Mouse (Mus musculus): ENCODE results near the gene Fam177a. TPM values are rescaled to one million over a fixed set of nuclear protein-coding genes. Genes with fewer than 3 reads are reported as not detected.
"Not testable (repeated sequence)": the region's sequence is repeated elsewhere in the genome, so short reads cannot be mapped to it uniquely, and the experiment has no call there.

The Fam177a gene
- polyA plus RNA-seq, 1 experiment from 2014 or later = 17.2 TPM

DNA sequence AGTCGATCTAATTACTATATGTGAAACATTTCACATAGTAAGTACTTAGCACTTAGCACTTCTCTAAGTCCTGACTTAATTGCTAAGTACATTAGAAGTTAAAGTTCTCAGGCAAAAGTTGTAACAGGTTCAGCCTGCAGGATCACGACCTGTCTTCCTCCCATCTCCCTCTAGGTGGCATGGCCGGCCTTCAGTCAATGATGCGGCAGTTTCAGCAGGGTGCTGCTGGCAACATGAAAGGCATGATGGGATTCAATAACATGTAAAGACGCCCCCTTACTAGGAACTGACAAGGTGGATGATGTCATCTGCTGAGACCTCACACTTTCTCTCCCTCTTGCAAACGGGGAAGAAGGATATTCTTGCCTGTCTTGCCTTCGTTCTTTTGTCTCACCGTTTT, 63.4 kb downstream of the Fam177a start:
- H3K4me3 ChIP-seq; H3K27me3 ChIP-seq (ENCODE audit: insufficient read depth, poor library complexity, severe bottlenecking); H3K36me3 ChIP-seq: not testable (repeated sequence)

DNA sequence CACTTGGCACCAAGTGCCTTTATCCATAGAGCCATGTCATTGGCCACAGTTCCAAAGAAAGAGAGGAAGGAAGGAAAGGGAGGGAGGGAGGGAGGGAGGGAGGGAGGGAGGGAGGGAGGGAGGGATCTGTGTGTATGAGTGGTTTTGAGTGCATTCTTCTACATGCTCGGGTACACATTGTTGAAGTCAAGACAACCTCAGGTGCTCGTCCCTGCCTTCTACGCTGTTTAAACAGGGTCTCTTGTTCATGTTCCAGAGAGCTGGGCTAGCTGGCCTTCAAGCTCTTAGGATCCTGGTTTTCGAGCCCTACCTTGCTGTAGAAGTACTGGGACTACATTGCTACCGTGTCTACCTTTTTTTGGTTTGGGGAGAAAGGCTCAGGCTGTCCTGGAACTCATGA, 64.9 kb downstream of the Fam177a start:
- no CpG with 5 or more reads among the region's 5 CpGs for WGBS
- not testable (repeated sequence) for H3K27me3 ChIP-seq (ENCODE audit: insufficient read depth, poor library complexity, severe bottlenecking); H3K27ac ChIP-seq; H3K9me3 ChIP-seq; H3K4me1 ChIP-seq; DNase-seq (ENCODE audit: low spot score); H3K4me3 ChIP-seq; H3K36me3 ChIP-seq

More for the DNA sequence above, 63.4 kb downstream of the Fam177a start:
- DNase-seq (ENCODE audit: low spot score); H3K4me1 ChIP-seq; H3K27ac ChIP-seq; H3K9me3 ChIP-seq: not testable (repeated sequence)
- WGBS = no CpG with 5 or more reads among the region's 8 CpGs

Other genes with a start within 250 kb of the Fam177a start
- gene Gm20403, start 137.9 kb upstream of the Fam177a start, polyA plus RNA-seq (2016; fragmentation: Nextera tagmentation; extraction: Ambion mirVana) = not detected in 2 replicates
- gene Baz1a, start 110.1 kb upstream of the Fam177a start, polyA plus RNA-seq (2016; fragmentation: Nextera tagmentation; extraction: Ambion mirVana) = 15.1 and 24.7 TPM in 2 replicates
- 30.8 and 39.8 TPM in 2 replicates for gene 2700097O09Rik, start 44.4 kb upstream of the Fam177a start, polyA plus RNA-seq (2016; fragmentation: Nextera tagmentation; extraction: Ambion mirVana)
- 152 and 156 TPM in 2 replicates for gene Srp54a, start 44.2 kb upstream of the Fam177a start, polyA plus RNA-seq (2016; fragmentation: Nextera tagmentation; extraction: Ambion mirVana)
- gene Srp54b, start 30.6 kb downstream of the Fam177a start, polyA plus RNA-seq (2016; fragmentation: Nextera tagmentation; extraction: Ambion mirVana) = 43.6 and 50.8 TPM in 2 replicates
- gene 1700047I17Rik2, start 75.1 kb downstream of the Fam177a start, polyA plus RNA-seq (2016; fragmentation: Nextera tagmentation; extraction: Ambion mirVana) = 2.0 TPM in 1 of 2 replicates, not detected in the other
- 54.2 and 56.3 TPM in 2 replicates for gene Srp54c, start 105.7 kb downstream of the Fam177a start, polyA plus RNA-seq (2016; fragmentation: Nextera tagmentation; extraction: Ambion mirVana)
- gene 1110008L16Rik, start 175.1 kb downstream of the Fam177a start, polyA plus RNA-seq (2016; fragmentation: Nextera tagmentation; extraction: Ambion mirVana) = 13.3 and 14.2 TPM in 2 replicates
- gene Ppp2r3c, start 178.5 kb downstream of the Fam177a start, polyA plus RNA-seq (2016; fragmentation: Nextera tagmentation; extraction: Ambion mirVana) = 11.0 and 14.2 TPM in 2 replicates